Mouse (Mus musculus): ENCODE results near the gene Dach1. TPM values are rescaled to one million over a fixed set of nuclear protein-coding genes. Genes with fewer than 3 reads are reported as not detected.

Gene Dach1
- polyA plus RNA-seq, 1 experiment from 2014 or later = 33.7 TPM

DNA sequence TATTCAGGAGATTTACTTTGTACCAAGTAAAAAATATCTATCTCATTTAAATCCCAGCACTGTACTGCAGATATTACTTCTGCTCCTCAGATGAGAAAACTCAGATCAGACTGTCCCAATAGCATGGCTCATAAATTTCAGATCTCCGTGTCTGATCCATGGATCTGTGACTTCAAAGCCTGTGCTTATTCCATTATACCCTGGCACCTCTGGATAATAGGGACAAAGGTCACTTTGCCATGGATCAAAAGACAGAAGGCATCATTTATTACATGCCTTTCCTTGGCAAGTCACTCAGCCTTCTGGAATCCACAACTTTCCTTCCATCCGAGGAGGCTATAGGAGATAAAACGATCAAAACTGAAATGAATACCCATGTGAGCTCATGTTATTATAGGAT lies 132.4 kb downstream of the Dach1 start:
- Histone ChIP-seq H3K27me3 (ENCODE audit: control insufficient read depth, insufficient read depth, low read length) (no peaks in the 10 kb centered on the region), H3K4me1 (replicated peaks; ENCODE audit: control insufficient read depth, insufficient read depth, low read length) (no peaks in the 10 kb centered on the region), H3K27ac (ENCODE audit: low read depth, low read length) (no peak overlapping the region), H3K9me3 (ENCODE audit: control insufficient read depth, low read length) (no peaks in the 10 kb centered on the region), H3K4me3 (ENCODE audit: low read depth, low read length) (no peak overlapping the region), H3K4me2 (replicated peaks; ENCODE audit: low read depth, low read length) (no peak overlapping the region), H3K9ac (ENCODE audit: low read depth, low read length) (no peak overlapping the region), H3K36me3 (ENCODE audit: control insufficient read depth, insufficient read depth, low read length) (no peaks in the 10 kb centered on the region)
- ATAC-seq (ENCODE audit: low FRiP score) = no peak
- DNase-seq (ENCODE audit: low spot score) = no peak
- 31% methylated on average over 3 of the region's 3 CpGs for WGBS

GRCm38 (mm10) chr14:98035261-98035660 lies 134.3 kb downstream of the Dach1 start:
- WGBS = 0% methylated on average over 1 of the region's 1 CpGs
- Histone ChIP-seq H3K9ac (ENCODE audit: low read depth, low read length) (no peak overlapping the region), H3K4me3 (ENCODE audit: low read depth, low read length) (no peak overlapping the region), H3K27ac (ENCODE audit: low read depth, low read length) (no peak overlapping the region), H3K4me1 (replicated peaks; ENCODE audit: control insufficient read depth, insufficient read depth, low read length) (no peaks in the 10 kb centered on the region), H3K4me2 (replicated peaks; ENCODE audit: low read depth, low read length) (no peak overlapping the region), H3K27me3 (ENCODE audit: control insufficient read depth, insufficient read depth, low read length) (no peaks in the 10 kb centered on the region), H3K36me3 (ENCODE audit: control insufficient read depth, insufficient read depth, low read length) (no peaks in the 10 kb centered on the region), H3K9me3 (ENCODE audit: control insufficient read depth, low read length) (no peaks in the 10 kb centered on the region)
- ATAC-seq (ENCODE audit: low FRiP score) (no peak), DNase-seq (ENCODE audit: low spot score) (no peak)

DNA sequence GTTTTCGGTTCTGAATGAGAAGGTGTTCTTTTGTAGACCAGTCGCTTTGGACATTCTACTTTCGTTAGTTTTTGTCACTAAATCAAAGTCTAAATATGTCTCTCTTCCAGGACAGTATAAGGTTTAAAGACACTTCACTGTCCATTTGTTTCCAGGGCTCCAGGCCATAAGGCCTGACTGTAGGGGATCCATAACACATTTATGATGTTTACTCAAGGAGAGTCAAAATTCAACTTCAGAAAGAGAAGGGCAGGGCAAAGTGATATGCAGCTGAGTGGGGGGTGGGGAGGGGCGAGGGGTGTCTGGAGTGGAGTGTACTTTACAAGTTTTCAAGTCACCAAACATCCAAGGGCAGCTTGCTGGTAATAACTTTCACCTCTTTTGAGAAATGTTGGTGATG lies 146.0 kb downstream of the Dach1 start:
- Histone ChIP-seq H3K9ac (ENCODE audit: low read depth, low read length) (no peak overlapping the region), H3K4me1 (replicated peaks; ENCODE audit: control insufficient read depth, insufficient read depth, low read length) (no peaks in the 10 kb centered on the region), H3K36me3 (ENCODE audit: control insufficient read depth, insufficient read depth, low read length) (no peaks in the 10 kb centered on the region), H3K4me2 (replicated peaks; ENCODE audit: low read depth, low read length) (no peak overlapping the region), H3K4me3 (ENCODE audit: low read depth, low read length) (no peak overlapping the region), H3K9me3 (ENCODE audit: control insufficient read depth, low read length) (no peaks in the 10 kb centered on the region), H3K27ac (ENCODE audit: low read depth, low read length) (no peak overlapping the region), H3K27me3 (ENCODE audit: control insufficient read depth, insufficient read depth, low read length) (no peaks in the 10 kb centered on the region)
- no peak for DNase-seq (ENCODE audit: low spot score)
- WGBS = 81% methylated on average over 4 of the region's 4 CpGs
- no peak for ATAC-seq (ENCODE audit: low FRiP score)

- H3K9ac ChIP-seq (ENCODE audit: low read depth, low read length) = no peak overlapping the region
- 98% methylated on average over 1 of the region's 1 CpGs for WGBS
- no peak for DNase-seq (ENCODE audit: low spot score)
These were observed 155.5 kb downstream of the Dach1 start for GRCm38 (mm10) chr14:98014053-98014452.

DNA sequence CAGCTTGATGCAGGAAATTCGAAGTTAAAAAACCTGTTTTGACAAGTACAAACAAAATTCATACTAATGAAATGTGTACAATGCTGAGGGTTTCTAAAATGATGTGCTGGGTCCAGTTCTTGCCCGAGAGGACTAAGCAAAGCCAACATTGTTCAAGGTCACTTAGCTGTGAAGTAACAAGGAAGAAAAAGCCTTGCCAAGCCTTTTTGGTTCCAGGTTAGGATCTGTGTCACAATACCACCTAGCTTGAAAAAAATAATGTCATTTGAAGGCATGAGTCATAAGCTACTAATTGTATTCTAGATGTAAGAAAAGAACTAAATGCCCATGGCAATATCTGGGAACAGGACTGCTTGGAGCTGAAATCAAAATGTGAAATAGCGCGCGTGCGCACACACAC lies 161.1 kb downstream of the Dach1 start:
- Histone ChIP-seq H3K4me3 (ENCODE audit: low read depth, low read length) (no peak overlapping the region), H3K9me3 (ENCODE audit: control insufficient read depth, low read length) (no peaks in the 10 kb centered on the region), H3K9ac (ENCODE audit: low read depth, low read length) (no peak overlapping the region), H3K4me2 (replicated peaks; ENCODE audit: low read depth, low read length) (no peak overlapping the region), H3K36me3 (ENCODE audit: control insufficient read depth, insufficient read depth, low read length) (no peaks in the 10 kb centered on the region), H3K27ac (ENCODE audit: low read depth, low read length) (no peak overlapping the region), H3K4me1 (replicated peaks; ENCODE audit: control insufficient read depth, insufficient read depth, low read length) (no peaks in the 10 kb centered on the region), H3K27me3 (ENCODE audit: control insufficient read depth, insufficient read depth, low read length) (no peaks in the 10 kb centered on the region)
- 91% methylated on average over 6 of the region's 6 CpGs for WGBS
- DNase-seq (ENCODE audit: low spot score) (no peak), ATAC-seq (ENCODE audit: low FRiP score) (no peak)

More at GRCm38 (mm10) chr14:98014053-98014452, 155.5 kb downstream of the Dach1 start:
- Histone ChIP-seq H3K27me3 (ENCODE audit: control insufficient read depth, insufficient read depth, low read length) (no peaks in the 10 kb centered on the region), H3K4me3 (ENCODE audit: low read depth, low read length) (no peak overlapping the region), H3K4me2 (replicated peaks; ENCODE audit: low read depth, low read length) (no peak overlapping the region), H3K9me3 (ENCODE audit: control insufficient read depth, low read length) (no peaks in the 10 kb centered on the region), H3K36me3 (ENCODE audit: control insufficient read depth, insufficient read depth, low read length) (no peaks in the 10 kb centered on the region), H3K4me1 (replicated peaks; ENCODE audit: control insufficient read depth, insufficient read depth, low read length) (no peaks in the 10 kb centered on the region), H3K27ac (ENCODE audit: low read depth, low read length) (no peak overlapping the region)
- ATAC-seq (ENCODE audit: low FRiP score) = no peak

DNA sequence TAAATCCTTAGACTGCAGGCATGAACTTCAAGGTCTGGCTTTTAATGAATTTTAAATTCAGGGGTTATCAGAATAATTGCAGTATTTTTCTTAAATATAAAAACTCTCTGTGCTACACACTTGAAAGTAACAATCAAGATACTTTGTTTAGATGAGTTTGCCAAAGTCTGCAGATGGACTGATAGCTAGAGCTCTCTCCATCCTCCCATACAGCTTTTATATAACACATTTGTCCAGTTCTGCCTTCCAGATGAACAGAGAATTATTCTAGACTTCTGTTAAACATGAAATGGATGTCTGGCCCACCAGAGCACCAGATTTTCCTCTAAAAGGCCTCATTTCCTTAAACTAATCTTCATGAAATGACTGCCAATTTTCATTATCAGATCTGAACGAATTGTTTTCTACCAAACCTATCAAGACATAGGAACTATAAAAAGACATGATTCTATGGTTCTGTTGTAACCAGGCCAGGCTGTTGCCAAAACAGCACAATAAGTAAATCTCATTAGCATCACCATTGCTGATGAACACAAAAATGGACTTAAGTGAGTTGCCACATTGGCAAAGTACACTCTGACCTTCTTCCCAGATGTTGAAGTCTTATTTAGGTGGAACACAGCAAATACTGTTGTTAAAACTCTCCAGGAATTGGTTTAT lies 167.4 kb downstream of the Dach1 start:
- no peak overlapping the region for H3K9ac ChIP-seq (ENCODE audit: low read depth, low read length)
- DNase-seq (ENCODE audit: low spot score) (no peak), ATAC-seq (ENCODE audit: low FRiP score) (no peak)
- H3K4me3 ChIP-seq (ENCODE audit: low read depth, low read length) = no peak overlapping the region
- no peak overlapping the region for H3K4me2 ChIP-seq (replicated peaks; ENCODE audit: low read depth, low read length)
- H3K36me3 ChIP-seq (ENCODE audit: control insufficient read depth, insufficient read depth, low read length) = no peaks in the 10 kb centered on the region
- 86% methylated on average over 1 of the region's 1 CpGs for WGBS
- no peaks in the 10 kb centered on the region for H3K9me3 ChIP-seq (ENCODE audit: control insufficient read depth, low read length)
- H3K27ac ChIP-seq (ENCODE audit: low read depth, low read length) = no peak overlapping the region
- H3K27me3 ChIP-seq (ENCODE audit: control insufficient read depth, insufficient read depth, low read length) = no peaks in the 10 kb centered on the region
- H3K4me1 ChIP-seq (replicated peaks; ENCODE audit: control insufficient read depth, insufficient read depth, low read length) = no peaks in the 10 kb centered on the region

- H3K27me3 ChIP-seq (ENCODE audit: control insufficient read depth, insufficient read depth, low read length) = no peaks in the 10 kb centered on the region
- H3K4me1 ChIP-seq (replicated peaks; ENCODE audit: control insufficient read depth, insufficient read depth, low read length) = no peaks in the 10 kb centered on the region
- ATAC-seq (ENCODE audit: low FRiP score) (no peak), DNase-seq (ENCODE audit: low spot score) (no peak)
- no peaks in the 10 kb centered on the region for H3K9me3 ChIP-seq (ENCODE audit: control insufficient read depth, low read length)
- H3K36me3 ChIP-seq (ENCODE audit: control insufficient read depth, insufficient read depth, low read length) = no peaks in the 10 kb centered on the region
- H3K9ac ChIP-seq (ENCODE audit: low read depth, low read length) = no peak overlapping the region
- no peak overlapping the region for H3K27ac ChIP-seq (ENCODE audit: low read depth, low read length)
- H3K4me2 ChIP-seq (replicated peaks; ENCODE audit: low read depth, low read length) = no peak overlapping the region
- no peak overlapping the region for H3K4me3 ChIP-seq (ENCODE audit: low read depth, low read length)
These were observed 171.0 kb downstream of the Dach1 start for GRCm38 (mm10) chr14:97998584-97998983.

DNA sequence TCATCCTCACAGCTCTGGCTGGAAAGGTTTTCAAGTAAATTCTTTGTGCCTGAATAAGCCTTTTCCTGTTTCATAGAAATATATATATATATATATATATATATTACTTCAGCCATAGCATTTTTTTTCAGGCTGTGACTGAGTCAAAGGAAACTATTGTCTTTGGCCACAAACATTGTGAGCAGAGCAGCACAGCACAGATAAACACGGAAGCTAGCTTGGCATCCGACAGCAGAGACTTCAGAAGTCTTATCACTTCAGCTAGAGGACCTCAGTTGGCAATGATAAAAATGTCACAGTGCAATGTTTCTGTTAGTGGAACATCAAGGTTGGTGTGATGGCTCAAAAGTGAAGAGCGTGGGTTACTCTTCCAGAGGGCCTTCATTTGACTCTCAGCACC lies 186.3 kb downstream of the Dach1 start:
- no peak overlapping the region for H3K4me3 ChIP-seq (ENCODE audit: low read depth, low read length)
- H3K9ac ChIP-seq (ENCODE audit: low read depth, low read length) = no peak overlapping the region
- H3K4me1 ChIP-seq (replicated peaks; ENCODE audit: control insufficient read depth, insufficient read depth, low read length) = no peaks in the 10 kb centered on the region; the same call in 1 of the 2 replicates
- no peak overlapping the region for H3K4me2 ChIP-seq (replicated peaks; ENCODE audit: low read depth, low read length)
- no peaks in the 10 kb centered on the region for H3K27me3 ChIP-seq (ENCODE audit: control insufficient read depth, insufficient read depth, low read length)
- H3K36me3 ChIP-seq (ENCODE audit: control insufficient read depth, insufficient read depth, low read length) = no peaks in the 10 kb centered on the region
- H3K9me3 ChIP-seq (ENCODE audit: control insufficient read depth, low read length) = no peaks in the 10 kb centered on the region
- ATAC-seq (ENCODE audit: low FRiP score) (no peak), DNase-seq (ENCODE audit: low spot score) (no peak)
- WGBS = 82% methylated on average over 3 of the region's 3 CpGs
- H3K27ac ChIP-seq (ENCODE audit: low read depth, low read length) = no peak overlapping the region

- H3K9me3 ChIP-seq (ENCODE audit: control insufficient read depth, low read length) = no peaks in the 10 kb centered on the region
- no peak overlapping the region for H3K4me3 ChIP-seq (ENCODE audit: low read depth, low read length)
- DNase-seq (ENCODE audit: low spot score) (no peak), ATAC-seq (ENCODE audit: low FRiP score) (no peak)
- no peak overlapping the region for H3K4me2 ChIP-seq (replicated peaks; ENCODE audit: low read depth, low read length)
- H3K36me3 ChIP-seq (ENCODE audit: control insufficient read depth, insufficient read depth, low read length) = no peaks in the 10 kb centered on the region
- H3K9ac ChIP-seq (ENCODE audit: low read depth, low read length) = no peak overlapping the region
- H3K27ac ChIP-seq (ENCODE audit: low read depth, low read length) = no peak overlapping the region
- H3K4me1 ChIP-seq (replicated peaks; ENCODE audit: control insufficient read depth, insufficient read depth, low read length) = no peaks in the 10 kb centered on the region; the same call in 1 of the 2 replicates
- H3K27me3 ChIP-seq (ENCODE audit: control insufficient read depth, insufficient read depth, low read length) = no peaks in the 10 kb centered on the region
- WGBS = 87% methylated on average over 6 of the region's 6 CpGs
These were observed 186.9 kb downstream of the Dach1 start for GRCm38 (mm10) chr14:97982676-97983075.
